Mouse (Mus musculus): Measurements from ENCODE around the gene Gm13288.
"Not testable (repeated sequence)": the region's sequence is repeated elsewhere in the genome, so short reads cannot be mapped to it uniquely, and the experiment has no call there.

DNA sequence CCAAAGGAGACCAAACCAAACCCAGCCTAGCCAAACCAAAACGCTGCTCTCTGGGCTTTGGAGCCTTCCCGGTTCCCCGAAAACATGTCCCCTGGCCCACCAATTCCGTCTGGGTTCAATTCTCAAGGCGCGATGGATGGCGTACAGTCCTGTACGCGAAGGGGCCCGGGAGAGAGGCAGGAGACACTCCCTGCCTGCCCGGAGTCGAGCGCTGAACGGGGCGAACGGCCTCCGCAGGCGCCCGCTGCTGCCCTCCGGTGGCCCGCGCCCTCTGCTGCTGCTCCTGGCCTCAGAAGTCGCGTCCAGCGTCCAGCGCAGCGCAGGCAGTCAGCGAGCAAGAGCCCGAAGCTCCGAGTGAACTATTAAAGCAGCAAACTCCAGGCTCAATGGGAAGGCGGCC is 23.0 kb upstream of the Gm13288 start:
- not testable (repeated sequence) for TF ChIP-seq CHD2 (IDR thresholded peaks at IDR 0.05; ENCODE audit: low read depth, low read length); HCFC1 (IDR thresholded peaks at IDR 0.05; ENCODE audit: borderline replicate concordance, insufficient read depth, low read length)
